Mouse (Mus musculus) cerebellum, adult 11-12 months (tissue): ENCODE results near the gene Gfod1.
A peak's percentile ranks its signal among the peaks of the same experiment; 100 is the strongest.

Experiments
- DNase-seq: peaks from one replicate; pipeline ENCODE4 v3.0.0; 2022

Gene Gfod1

GRCm38 (mm10) chr13:43228141-43228540 is 75.8 kb downstream of the Gfod1 start:
- no peak for DNase-seq

- no peak for DNase-seq
Observed at GRCm38 (mm10) chr13:43226041-43226440, 77.9 kb downstream of the Gfod1 start.

- no peak for DNase-seq
Observed at GRCm38 (mm10) chr13:43225161-43225560, 78.8 kb downstream of the Gfod1 start.

- no peak for DNase-seq
Observed at GRCm38 (mm10) chr13:43222084-43222483, 81.9 kb downstream of the Gfod1 start.

- DNase-seq = no peak
Observed at GRCm38 (mm10) chr13:43221290-43221689, 82.7 kb downstream of the Gfod1 start.

- DNase-seq = no peak
Observed at GRCm38 (mm10) chr13:43220635-43221034, 83.3 kb downstream of the Gfod1 start.

GRCm38 (mm10) chr13:43218764-43219163 is 85.2 kb downstream of the Gfod1 start:
- DNase-seq = no peak

- no peak for DNase-seq
Observed at GRCm38 (mm10) chr13:43218284-43218683, 85.7 kb downstream of the Gfod1 start.

- no peak for DNase-seq
Observed at GRCm38 (mm10) chr13:43217686-43218085, 86.3 kb downstream of the Gfod1 start.

GRCm38 (mm10) chr13:43217059-43217458 is 86.9 kb downstream of the Gfod1 start:
- no peak for DNase-seq

- no peak for DNase-seq
Observed at GRCm38 (mm10) chr13:43215994-43216706, 87.8 kb downstream of the Gfod1 start.

GRCm38 (mm10) chr13:43215144-43215993 is 88.6 kb downstream of the Gfod1 start:
- no peak for DNase-seq

- no peak for DNase-seq
Observed at GRCm38 (mm10) chr13:43212338-43212737, 91.6 kb downstream of the Gfod1 start.

- DNase-seq = no peak
Observed at GRCm38 (mm10) chr13:43210956-43211355, 93.0 kb downstream of the Gfod1 start.

GRCm38 (mm10) chr13:43209560-43209959 is 94.4 kb downstream of the Gfod1 start:
- no peak for DNase-seq

- no peak for DNase-seq
Observed at GRCm38 (mm10) chr13:43208914-43209439, 95.0 kb downstream of the Gfod1 start.

- no peak for DNase-seq
Observed at GRCm38 (mm10) chr13:43206118-43206683, 97.8 kb downstream of the Gfod1 start.

- peak; percentile 77 for DNase-seq
Observed at GRCm38 (mm10) chr13:43203641-43204040, 100.3 kb downstream of the Gfod1 start.

- peak; percentile 52 for DNase-seq
Observed at GRCm38 (mm10) chr13:43203234-43203633, 100.7 kb downstream of the Gfod1 start.

GRCm38 (mm10) chr13:43202351-43202750 is 101.6 kb downstream of the Gfod1 start:
- DNase-seq = no peak

GRCm38 (mm10) chr13:43201033-43201432 is 102.9 kb downstream of the Gfod1 start:
- peak; percentile 69 for DNase-seq

GRCm38 (mm10) chr13:43200473-43200872 is 103.5 kb downstream of the Gfod1 start:
- peak; percentile 54 for DNase-seq

- peak; percentile 57 for DNase-seq
Observed at GRCm38 (mm10) chr13:43199749-43200148, 104.2 kb downstream of the Gfod1 start.
